Mouse (Mus musculus) large intestine, adult 2 months (tissue): ENCODE data around the gene Ilkap. TPM values are rescaled to one million over a fixed set of nuclear protein-coding genes. Genes with fewer than 3 reads are reported as not detected.

Source experiments
- DNase-seq: peaks from one replicate; pipeline ENCODE4 v3.0.0-alpha.2; 2012; ENCODE audit warnings: low read depth, low spot score
- WGBS: fragments of 180-500 bp; shearing (Covaris S2); methylation state at CpG from one replicate; pipeline ENCODE4 v1.1.7; 2018; 5-methylcytosine and 5-hydroxymethylcytosine counted together
- polyA plus RNA-seq: library from polyadenylated mRNA; depleted of rRNA; stranded (reverse); fragments of >200 nt; gene quantifications from 2 replicates; pipeline ENCODE4 v1.2.3, GENCODE M21; 2012

Gene Ilkap
- polyA plus RNA-seq, 1 experiment = 38.8 TPM

DNA sequence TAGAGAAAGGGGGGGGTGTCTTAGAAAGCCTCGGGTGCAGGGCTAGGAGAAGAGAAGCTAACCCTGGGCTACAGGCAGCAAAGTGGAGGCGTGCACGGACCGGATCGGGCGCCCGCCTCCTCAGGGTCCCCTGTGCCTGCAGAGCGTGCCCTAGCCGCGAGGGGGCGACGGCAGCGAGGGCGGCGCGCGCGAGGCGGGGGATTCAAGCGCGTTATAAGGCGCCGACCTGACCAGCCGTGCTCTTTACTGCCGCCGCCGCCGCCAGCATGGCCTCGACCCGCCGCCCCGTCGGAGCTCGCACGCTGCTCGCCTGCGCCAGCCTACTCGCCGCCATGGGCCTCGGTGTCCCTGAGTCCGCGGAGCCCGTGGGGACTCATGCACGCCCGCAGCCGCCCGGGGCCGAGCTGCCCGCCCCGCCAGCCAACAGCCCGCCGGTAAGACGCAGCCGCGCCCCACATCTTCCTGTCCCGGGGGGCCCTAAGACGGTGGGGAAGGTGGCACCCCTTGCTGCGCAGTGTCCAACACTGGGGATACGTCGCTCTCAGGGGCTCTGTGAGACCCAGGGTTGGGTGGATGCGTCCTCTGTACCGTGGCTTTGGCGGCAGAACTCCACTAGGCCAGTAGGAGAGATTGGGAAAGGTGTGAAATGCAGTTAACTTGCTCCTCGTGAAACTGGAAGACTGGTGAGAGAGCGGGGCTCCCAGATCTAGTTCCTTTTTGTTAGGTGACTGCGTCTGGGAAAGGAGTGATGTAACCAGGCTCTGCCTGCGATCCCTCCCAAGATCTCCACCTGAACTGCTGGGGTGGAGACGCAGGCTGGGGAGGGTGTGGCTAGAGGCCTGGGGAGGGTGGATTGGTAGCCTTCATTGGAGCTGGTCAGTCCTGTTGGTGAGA, 32.2 kb downstream of the Ilkap start, which contains the start of gene Erfe:
Erfe (plus strand) TSS at position 216 of the 894 bp plus-strand sequence.
- 1% methylated on average over 68 of the region's 68 CpGs for WGBS
- no peak for DNase-seq

DNA sequence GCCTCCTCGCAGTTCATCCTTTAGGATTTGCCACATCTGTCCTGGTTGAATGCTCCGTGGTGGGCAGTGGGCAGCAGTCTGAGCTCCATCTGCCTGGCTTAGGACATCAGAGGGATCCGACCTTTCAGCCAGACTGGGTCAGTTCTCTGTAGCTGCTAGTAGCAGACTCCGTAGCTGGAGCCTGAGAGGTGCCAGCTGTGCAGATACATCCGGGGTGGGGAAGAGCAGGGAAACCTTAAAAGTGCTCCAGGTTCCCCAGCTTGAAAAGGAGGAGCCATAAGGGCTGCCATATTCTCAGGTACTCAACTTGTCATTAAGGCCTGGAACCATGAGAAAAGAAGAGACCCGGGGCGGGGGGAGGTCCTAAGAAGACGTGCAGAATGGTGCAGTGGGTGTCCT, 32.8 kb downstream of the Ilkap start:
- 41% methylated on average over 8 of the region's 8 CpGs for whole genome bisulfite sequencing
- no peak for DNase-seq

DNA sequence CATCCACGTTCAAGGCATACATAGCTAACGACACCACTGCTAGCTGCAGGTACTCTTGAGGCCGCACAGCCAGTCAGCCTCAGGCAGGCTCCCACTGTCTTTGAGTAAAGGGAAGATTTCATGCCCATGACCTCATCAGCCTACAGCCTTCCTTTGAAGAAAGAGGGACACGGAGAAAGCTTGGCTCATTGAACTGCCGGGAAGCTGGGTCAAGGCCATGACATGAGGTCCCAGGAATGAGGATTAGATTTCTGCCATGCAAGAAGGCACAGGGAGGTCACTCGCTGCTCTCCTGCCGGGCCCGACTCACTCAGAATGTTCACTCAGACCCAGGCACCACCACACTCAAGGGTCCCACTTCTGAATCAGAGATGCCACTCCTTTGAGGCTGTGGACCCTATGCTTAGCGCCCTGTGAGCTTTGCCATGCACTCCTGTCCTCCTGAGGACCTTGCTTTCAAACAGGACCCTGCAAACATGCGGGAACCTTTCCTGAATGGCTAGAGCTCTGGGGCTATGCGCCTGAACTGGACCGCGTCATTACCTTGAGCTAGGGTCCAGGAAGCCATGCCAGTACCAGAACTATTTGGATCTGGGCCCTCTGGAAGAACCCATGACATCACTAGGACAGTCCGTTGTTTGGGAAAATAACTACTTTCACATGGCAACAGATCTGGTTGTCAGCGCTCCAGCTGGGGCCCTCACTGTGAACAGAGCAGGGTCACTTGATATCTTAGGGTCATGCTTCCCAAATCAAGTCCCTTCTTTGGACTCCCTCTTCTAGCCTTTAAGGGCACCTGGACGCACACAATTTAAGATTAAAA, 33.6 kb downstream of the Ilkap start:
- 94% methylated on average over 16 of the region's 16 CpGs for WGBS
- no peak for DNase-seq

DNA sequence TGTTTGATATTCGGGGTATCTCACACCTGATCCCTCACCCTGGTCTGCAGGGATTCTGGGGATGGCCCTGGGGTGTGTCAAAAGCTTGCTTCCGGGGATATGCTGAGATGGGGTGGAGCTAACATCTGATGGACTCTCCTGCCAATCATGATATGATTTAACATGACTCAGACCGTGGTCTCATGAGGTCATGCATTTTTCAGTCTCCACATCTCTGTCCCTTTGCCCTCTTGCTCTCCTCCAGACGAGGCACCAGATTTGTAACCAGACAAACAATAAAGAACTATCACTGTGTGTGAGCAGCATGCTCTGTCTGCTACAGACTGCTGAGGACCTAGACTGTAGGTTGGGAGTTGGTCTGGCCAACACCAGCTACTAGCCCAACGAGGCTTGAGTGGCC, 36.5 kb downstream of the Ilkap start:
- WGBS = 60% methylated on average over 5 of the region's 5 CpGs
- DNase-seq = no peak

DNA sequence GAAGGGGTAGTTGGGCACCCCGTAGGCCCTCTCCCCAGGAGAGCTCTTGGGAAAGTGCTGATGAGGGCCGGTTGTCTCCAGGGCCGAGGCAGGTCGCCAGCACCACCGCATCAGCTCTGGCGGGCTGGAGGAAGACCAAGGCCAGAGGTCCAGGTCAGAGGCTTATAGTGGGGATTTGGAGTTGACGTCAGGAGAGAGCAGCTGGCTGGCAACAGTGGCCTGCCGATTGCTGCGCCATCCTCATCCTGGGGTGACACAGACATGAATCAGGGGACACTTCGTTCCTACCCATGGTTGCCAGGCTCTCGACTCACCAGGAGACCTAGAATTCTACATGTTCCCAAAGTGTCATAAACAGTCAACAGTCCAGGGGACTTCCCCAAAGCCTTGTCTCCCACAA, 42.5 kb downstream of the Ilkap start:
- no peak for DNase-seq
- WGBS = 70% methylated on average over 11 of the region's 11 CpGs

DNA sequence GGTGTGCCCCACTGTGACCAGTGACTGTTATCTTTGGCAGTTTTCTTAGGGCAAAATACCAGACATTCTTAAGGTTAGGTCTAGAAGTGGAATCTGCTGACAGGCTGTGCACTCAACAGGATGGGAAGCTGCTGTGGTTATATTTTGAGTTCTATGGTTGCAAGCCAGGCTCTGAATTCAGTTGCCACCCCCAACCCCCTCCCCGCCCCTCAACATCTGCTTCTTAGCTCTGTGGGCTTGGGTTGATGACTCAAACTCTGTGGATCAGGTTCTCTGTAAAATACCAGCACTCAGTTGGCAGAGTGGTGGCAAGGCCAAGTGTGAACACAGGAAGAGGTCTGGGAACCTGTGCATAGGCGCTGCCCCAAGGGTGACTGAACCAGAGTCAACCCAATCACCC, 46.3 kb downstream of the Ilkap start:
- 86% methylated on average over 2 of the region's 2 CpGs for WGBS
- no peak for DNase-seq

DNA sequence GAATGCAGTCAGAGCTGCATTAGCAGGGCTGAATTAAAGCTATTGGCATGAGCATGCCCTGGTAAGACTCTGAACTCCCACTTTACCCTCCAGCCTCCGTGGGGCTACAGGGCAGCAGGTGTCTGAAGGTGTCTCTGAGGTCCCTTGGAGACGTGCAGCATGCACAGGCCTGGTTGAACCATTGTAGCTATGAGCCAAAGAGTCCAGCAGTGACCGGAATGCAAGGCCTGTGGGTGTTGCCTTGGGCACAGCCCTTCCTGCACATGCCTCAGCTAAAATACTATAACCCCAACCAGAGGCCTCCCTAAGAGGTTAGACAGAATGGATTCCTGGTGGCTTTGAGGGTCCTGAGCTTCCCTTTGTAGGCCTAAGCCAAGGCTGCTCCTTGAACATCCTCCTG, 47.4 kb downstream of the Ilkap start:
- 71% methylated on average over 3 of the region's 3 CpGs for WGBS
- no peak for DNase-seq

DNA sequence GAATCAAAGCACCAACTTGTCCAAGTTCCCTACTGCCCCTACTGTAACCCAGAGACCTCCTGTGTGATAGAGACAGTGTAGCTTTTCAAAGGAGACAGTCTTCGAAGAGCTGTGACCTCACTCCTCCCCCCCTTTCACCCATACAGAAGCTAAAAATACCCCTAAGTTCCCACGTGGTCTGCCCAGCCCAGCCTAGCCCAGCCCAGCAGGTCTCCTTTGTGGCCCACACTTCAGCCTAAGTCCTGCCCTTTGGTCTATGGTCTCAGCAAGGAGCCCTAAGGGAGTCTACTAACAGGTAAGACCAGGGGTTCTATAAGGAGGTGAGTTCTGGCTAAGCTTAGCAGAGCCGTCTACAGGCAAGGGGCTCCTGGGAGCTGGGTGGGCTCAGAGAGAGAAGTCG, 47.8 kb downstream of the Ilkap start, which contains the start of gene Klhl30:
Klhl30 (plus strand) TSS at position 176 of the 400 bp plus-strand sequence.
- no peak for DNase-seq
- WGBS = 55% methylated on average over 4 of the region's 4 CpGs

DNA sequence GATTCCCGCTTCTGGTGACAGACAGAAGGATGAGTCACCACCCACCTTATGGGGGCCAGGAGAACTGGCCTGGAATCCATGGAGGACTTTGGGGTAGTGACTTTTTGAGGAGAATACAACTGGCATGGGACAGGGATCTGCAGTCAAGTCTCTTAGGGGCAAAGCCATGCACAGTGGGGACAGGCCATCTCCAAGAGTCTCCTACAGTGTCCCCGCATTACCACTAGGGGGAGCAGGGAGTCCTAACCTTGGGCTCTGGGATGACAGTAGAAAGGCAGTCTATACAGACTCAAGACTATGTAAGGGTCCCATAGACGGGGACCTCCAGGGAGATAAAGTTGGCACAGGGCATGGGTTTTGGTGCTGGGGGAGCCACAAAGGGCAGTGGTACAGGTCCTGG, 51.7 kb downstream of the Ilkap start:
- no peak for DNase-seq
- 33% methylated on average over 3 of the region's 3 CpGs for WGBS

DNA sequence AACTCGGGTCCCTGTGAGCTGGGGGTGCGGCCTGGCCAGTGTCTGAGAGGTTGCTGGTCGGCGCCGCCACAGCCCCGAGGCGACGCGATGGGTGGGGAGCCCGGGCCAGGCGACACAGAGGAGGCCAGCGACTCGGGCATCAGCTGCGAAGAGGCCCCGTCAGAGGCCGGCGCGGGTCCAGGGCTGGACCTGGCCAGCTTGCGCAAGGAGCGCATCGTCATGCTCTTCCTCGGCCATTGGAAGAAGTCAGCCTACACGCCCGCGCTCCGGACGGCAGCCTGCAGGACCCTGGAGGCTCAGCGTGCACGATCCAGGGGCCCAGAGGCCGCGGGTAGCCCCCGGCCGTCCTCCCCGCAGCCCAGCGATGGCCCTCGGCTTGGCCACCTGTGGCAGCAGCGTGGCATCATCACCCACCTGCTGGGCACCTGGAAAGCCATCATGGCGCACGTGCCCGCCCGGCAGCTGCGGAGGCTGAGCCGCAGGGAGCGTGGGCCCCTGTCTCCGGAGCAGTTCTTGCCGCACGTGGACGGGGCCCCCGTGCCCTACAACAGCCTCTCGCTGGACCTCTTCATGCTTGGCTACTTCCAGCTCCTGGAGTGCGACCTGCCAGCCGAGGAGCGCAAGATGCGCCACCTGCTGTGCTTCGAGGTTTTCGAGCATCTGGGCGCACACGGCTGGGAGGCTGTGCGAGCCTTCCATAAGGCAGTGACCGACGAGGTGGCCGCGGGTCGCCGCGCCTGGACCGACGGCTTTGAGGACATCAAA, 53.5 kb downstream of the Ilkap start:
- 4% methylated on average over 68 of the region's 68 CpGs for WGBS
- no peak for DNase-seq

DNA sequence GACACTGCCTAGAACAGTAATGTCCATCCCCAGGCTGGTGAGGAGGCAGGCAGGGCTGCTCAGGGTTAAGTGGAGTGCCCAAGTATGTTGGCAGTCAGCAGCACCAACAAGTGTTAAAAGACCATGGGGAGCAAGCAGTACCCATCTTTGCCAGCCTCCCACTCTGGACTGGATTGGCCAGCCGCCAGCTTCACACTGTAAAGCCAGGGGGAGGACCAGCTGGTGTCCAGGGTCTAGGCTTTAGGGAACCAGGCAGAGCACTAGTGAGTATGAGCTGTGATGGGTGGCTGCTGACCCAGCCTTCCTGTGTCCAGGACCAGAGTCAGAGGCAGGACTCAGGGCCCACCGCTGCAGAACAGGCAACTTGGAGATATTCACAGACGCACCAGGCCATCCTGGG, 54.6 kb downstream of the Ilkap start:
- DNase-seq = no peak
- 84% methylated on average over 3 of the region's 3 CpGs for WGBS

DNA sequence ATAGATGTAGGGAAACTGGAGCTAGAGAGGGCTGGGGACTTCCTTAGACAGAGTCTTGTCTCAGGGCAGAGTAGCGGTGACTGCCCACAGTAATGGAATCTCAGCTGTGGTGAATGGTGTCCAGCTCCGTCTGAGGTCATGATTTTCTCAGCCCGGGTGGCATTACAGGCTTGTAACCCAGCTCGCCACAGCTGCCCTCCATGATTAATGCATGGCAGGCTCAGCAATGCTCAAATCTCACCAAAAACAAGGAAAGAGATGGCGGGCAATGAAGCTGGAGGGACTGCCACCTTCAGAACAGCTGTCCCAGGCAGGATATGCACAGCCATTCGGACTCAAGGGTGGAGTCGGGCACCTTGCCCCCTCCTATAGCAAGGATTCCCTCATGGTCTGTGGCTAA, 61.3 kb downstream of the Ilkap start:
- no peak for DNase-seq
- WGBS = 88% methylated on average over 7 of the region's 7 CpGs

DNA sequence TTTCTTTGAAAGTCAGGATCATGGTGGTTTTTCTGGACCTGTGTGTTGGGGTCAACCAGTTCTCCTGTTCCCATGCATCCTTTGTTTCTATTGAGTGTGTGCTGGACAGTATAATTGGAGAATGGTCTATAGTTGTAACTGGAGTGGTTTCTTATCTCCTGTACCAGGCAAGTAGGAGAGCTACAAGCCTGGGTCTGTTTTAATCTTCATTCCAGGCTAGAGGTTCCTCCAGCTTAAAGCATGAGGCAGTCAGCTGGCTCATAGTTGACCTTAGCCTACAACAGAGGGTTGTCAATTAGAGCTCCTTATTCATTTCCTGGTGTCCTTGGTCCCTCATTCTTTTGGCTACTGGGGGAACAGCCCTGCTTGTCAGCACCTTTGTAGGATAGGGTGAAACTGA, 65.0 kb downstream of the Ilkap start:
- no peak for DNase-seq

DNA sequence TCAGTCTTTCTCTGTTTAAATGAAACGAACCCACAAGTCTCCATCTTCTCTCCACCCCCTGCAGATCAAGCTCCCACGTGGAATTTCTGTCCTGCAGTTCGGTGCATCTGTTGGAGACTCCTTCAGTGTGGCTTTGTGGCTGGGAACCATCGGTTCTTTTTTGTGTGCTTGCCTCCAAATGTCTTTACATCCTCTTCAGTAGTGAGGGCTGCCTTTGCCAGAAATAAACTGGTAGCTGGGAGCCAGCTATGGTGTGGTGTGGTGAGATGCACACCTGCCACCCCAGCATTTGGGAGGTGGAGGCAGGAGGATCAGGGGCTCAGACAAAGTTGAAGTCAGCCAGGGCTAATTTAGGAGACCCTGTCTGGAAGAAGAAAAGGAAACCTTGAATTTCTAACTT, 66.5 kb downstream of the Ilkap start:
- DNase-seq = no peak
- 55% methylated on average over 4 of the region's 4 CpGs for WGBS

DNA sequence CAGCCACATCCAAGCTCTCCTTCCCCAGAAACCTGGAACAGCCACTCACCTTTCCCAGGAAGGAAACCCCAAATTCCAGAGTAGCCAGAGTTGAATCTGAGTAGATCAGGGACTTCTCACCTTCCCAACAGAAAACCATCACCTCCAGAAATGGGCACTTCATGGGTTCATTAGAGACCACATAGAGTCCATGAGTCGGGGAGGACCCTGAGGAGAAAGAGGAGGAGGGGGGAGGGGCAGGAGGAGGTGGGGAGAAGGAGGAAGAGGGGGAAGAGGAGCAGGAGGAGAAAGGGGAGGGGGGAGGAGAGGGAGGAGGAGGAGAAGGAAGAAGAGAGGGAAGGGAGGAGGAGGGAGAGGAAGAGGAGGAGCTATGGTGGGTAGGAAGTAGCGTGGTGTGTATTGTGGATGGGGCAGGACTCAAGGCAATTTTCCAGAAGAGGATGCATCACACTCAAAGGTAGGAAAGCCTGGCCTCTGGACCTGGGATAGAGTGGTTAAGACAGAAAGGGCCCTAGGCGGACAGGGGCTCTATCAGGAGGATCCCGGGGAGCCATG, 73.0 kb downstream of the Ilkap start:
- no peak for DNase-seq
- WGBS = 68% methylated on average over 4 of the region's 4 CpGs

DNA sequence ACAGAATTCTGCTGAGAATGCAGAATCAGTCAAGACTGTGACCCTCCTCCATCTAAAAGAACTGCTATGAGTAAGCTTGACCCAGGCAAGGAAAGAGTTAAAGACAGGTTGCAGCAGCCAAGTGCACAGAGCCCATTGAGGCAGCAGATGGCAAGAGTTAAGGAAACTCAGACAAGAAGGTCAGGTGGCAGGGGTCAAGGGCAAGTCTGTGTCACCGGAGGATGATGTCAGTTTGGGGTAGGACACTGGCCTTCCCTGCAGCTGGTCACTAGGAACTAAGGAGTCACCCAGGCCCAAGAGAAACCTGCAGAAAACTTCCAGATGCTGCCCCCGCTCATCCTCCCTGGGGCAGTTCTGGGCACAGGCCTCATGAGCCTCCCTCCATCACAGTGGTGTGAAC, 74.0 kb downstream of the Ilkap start:
- DNase-seq = no peak
- WGBS = 69% methylated on average over 2 of the region's 2 CpGs
